Mouse (Mus musculus) liver, embryonic 15.5 days (tissue): ENCODE data around the gene Fam117b. TPM values are rescaled to one million over a fixed set of nuclear protein-coding genes. Genes with fewer than 3 reads are reported as not detected.

Experiments used
- ATAC-seq: fragments of 200-750 bp; cut with Nextera tagmentation; 2 replicates; pipeline ENCODE4 v1.8.0; 2017; ENCODE audit warnings: moderate number of reproducible peaks, mild to moderate bottlenecking, moderate library complexity; ENCODE audit not compliant: insufficient read depth
- H3K27ac ChIP-seq: fragments of 300-500 bp; sonication (generic); replicated peaks from 2 replicates; pipeline ENCODE4 v1.5.1; 2015; ENCODE audit warnings: mild to moderate bottlenecking, inconsistent platforms
- H3K27me3 ChIP-seq: fragments of 300-500 bp; sonication (generic); 2 replicates; pipeline ENCODE4 v1.6.1; 2015; ENCODE audit warnings: mild to moderate bottlenecking, inconsistent platforms
- H3K36me3 ChIP-seq: fragments of 300-500 bp; sonication (generic); replicated peaks from 2 replicates; pipeline ENCODE4 v1.6.1; 2015; ENCODE audit warnings: moderate library complexity, mild to moderate bottlenecking, inconsistent platforms
- H3K4me1 ChIP-seq: fragments of 300-500 bp; sonication (generic); replicated peaks from 2 replicates; pipeline ENCODE4 v1.6.1; 2015; ENCODE audit warnings: inconsistent platforms
- H3K4me2 ChIP-seq: fragments of 300-500 bp; sonication (generic); 2 replicates; pipeline ENCODE4 v1.6.1; 2015; ENCODE audit warnings: moderate library complexity, mild to moderate bottlenecking, inconsistent platforms
- H3K4me3 ChIP-seq: fragments of 300-500 bp; sonication (generic); replicated peaks from 2 replicates; pipeline ENCODE4 v1.5.1; 2015; ENCODE audit warnings: mild to moderate bottlenecking, inconsistent platforms
- H3K9ac ChIP-seq: fragments of 300-500 bp; sonication (generic); 2 replicates; pipeline ENCODE4 v1.6.1; 2015; ENCODE audit warnings: moderate library complexity, mild to moderate bottlenecking, inconsistent platforms
- H3K9me3 ChIP-seq: fragments of 300-500 bp; sonication (generic); replicated peaks from 2 replicates; pipeline ENCODE4 v1.6.1; 2016; ENCODE audit warnings: inconsistent platforms
- WGBS: fragments of 180-500 bp; shearing (Covaris S2); methylation state at CpG from one replicate; pipeline ENCODE4 v1.1.7; 2015; ENCODE audit warnings: mixed read lengths; ENCODE audit not compliant: insufficient replicate concordance; 5-methylcytosine and 5-hydroxymethylcytosine counted together
- polyA plus RNA-seq: library from polyadenylated mRNA; unstranded; fragments of >200 nt; fragmentation: Nextera tagmentation; extraction: Ambion mirVana; gene quantifications from 2 replicates; pipeline ENCODE4 v1.2.1, GENCODE M21; 2015

Gene Fam117b
- polyA plus RNA-seq, 1 experiment from 2014 or later: 1.9 TPM

GRCm38 (mm10) chr1:59932991-59933390, 20.2 kb downstream of the Fam117b start:
- no peak for ATAC-seq
- 84% methylated on average over 2 of the region's 2 CpGs for WGBS
- H3K9ac ChIP-seq: no peak overlapping the region

GRCm38 (mm10) chr1:59941063-59941462, 28.3 kb downstream of the Fam117b start:
- Histone ChIP-seq H3K36me3 (no peaks in the 10 kb centered on the region), H3K9me3 (no peaks in the 10 kb centered on the region), H3K4me3 (no peak overlapping the region), H3K4me2 (no peak overlapping the region), H3K4me1 (peaks cover 27% of the 10 kb centered on the region), H3K27ac (no peak overlapping the region), H3K9ac (no peak overlapping the region), H3K27me3 (no peaks in the 10 kb centered on the region)
- 68% methylated on average over 1 of the region's 1 CpGs for WGBS
- no peak for ATAC-seq

More at GRCm38 (mm10) chr1:59932991-59933390, 20.2 kb downstream of the Fam117b start:
- Histone ChIP-seq H3K27ac (no peak overlapping the region), H3K4me1 (0 out of 2 replicates have a peak, but pooled peaks cover 3% of the 10 kb centered on the region), H3K4me2 (no peak overlapping the region), H3K36me3 (no peaks in the 10 kb centered on the region), H3K9me3 (no peaks in the 10 kb centered on the region), H3K4me3 (no peak overlapping the region), H3K27me3 (no peaks in the 10 kb centered on the region)

GRCm38 (mm10) chr1:59942057-59942790, 29.4 kb downstream of the Fam117b start:
- Histone ChIP-seq H3K4me2 (no peak overlapping the region), H3K36me3 (no peaks in the 10 kb centered on the region), H3K4me3 (no peak overlapping the region), H3K9me3 (no peaks in the 10 kb centered on the region), H3K4me1 (peaks cover 24% of the 10 kb centered on the region), H3K9ac (no peak overlapping the region), H3K27me3 (no peaks in the 10 kb centered on the region), H3K27ac (no peak overlapping the region)
- ATAC-seq: no peak
- 51% methylated on average over 6 of the region's 6 CpGs for WGBS

GRCm38 (mm10) chr1:59943825-59944224, 31.0 kb downstream of the Fam117b start:
- H3K4me1 ChIP-seq: peaks cover 24% of the 10 kb centered on the region
- no peaks in the 10 kb centered on the region for H3K36me3 ChIP-seq
- no peaks in the 10 kb centered on the region for H3K27me3 ChIP-seq
- H3K9ac ChIP-seq: no peak overlapping the region
- no peak for ATAC-seq
- H3K9me3 ChIP-seq: no peaks in the 10 kb centered on the region
- no peak overlapping the region for H3K4me2 ChIP-seq
- 37% methylated on average over 5 of the region's 5 CpGs for WGBS
- H3K27ac ChIP-seq: no peak overlapping the region
- H3K4me3 ChIP-seq: no peak overlapping the region

- no peak for ATAC-seq
- 20% methylated on average over 1 of the region's 1 CpGs for WGBS
- Histone ChIP-seq H3K4me3 (no peak overlapping the region), H3K4me1 (peaks cover 18% of the 10 kb centered on the region), H3K9ac (no peak overlapping the region), H3K36me3 (no peaks in the 10 kb centered on the region), H3K4me2 (no peak overlapping the region), H3K27ac (no peak overlapping the region), H3K9me3 (no peaks in the 10 kb centered on the region), H3K27me3 (no peaks in the 10 kb centered on the region)
These were observed 33.2 kb downstream of the Fam117b start for GRCm38 (mm10) chr1:59945969-59946368.

GRCm38 (mm10) chr1:59947509-59947908, 34.7 kb downstream of the Fam117b start:
- H3K36me3 ChIP-seq: no peaks in the 10 kb centered on the region
- no peak overlapping the region for H3K9ac ChIP-seq
- H3K9me3 ChIP-seq: no peaks in the 10 kb centered on the region
- H3K4me3 ChIP-seq: no peak overlapping the region
- H3K27ac ChIP-seq: no peak overlapping the region
- ATAC-seq: no peak
- WGBS: 74% methylated on average over 4 of the region's 4 CpGs
- peaks cover 16% of the 10 kb centered on the region for H3K4me1 ChIP-seq
- H3K4me2 ChIP-seq: no peak overlapping the region
- no peaks in the 10 kb centered on the region for H3K27me3 ChIP-seq

GRCm38 (mm10) chr1:59957206-59957605, 44.4 kb downstream of the Fam117b start:
- H3K27me3 ChIP-seq: no peaks in the 10 kb centered on the region
- WGBS: 36% methylated on average over 3 of the region's 3 CpGs

GRCm38 (mm10) chr1:59959941-59960340, 47.1 kb downstream of the Fam117b start:
- Histone ChIP-seq H3K4me3 (no peak overlapping the region), H3K4me2 (no peak overlapping the region), H3K9me3 (no peaks in the 10 kb centered on the region), H3K36me3 (0 out of 2 replicates have a peak, but pooled peaks cover 7% of the 10 kb centered on the region), H3K27me3 (no peaks in the 10 kb centered on the region), H3K27ac (no peak overlapping the region), H3K4me1 (peaks cover 10% of the 10 kb centered on the region; the same call in 1 of the 2 replicates), H3K9ac (no peak overlapping the region)
- no peak for ATAC-seq
- WGBS: 35% methylated on average over 1 of the region's 1 CpGs

More at GRCm38 (mm10) chr1:59957206-59957605, 44.4 kb downstream of the Fam117b start:
- no peak for ATAC-seq
- Histone ChIP-seq H3K4me3 (no peak overlapping the region), H3K4me2 (no peak overlapping the region), H3K9ac (no peak overlapping the region), H3K4me1 (peaks cover 10% of the 10 kb centered on the region; the same call in 1 of the 2 replicates), H3K9me3 (no peaks in the 10 kb centered on the region), H3K36me3 (0 out of 2 replicates have a peak, but pooled peaks cover 6% of the 10 kb centered on the region), H3K27ac (no peak overlapping the region)

- no peak overlapping the region for H3K27ac ChIP-seq
- no peaks in the 10 kb centered on the region for H3K4me1 ChIP-seq
- WGBS: 71% methylated on average over 6 of the region's 6 CpGs
- 0 out of 2 replicates have a peak, but pooled peaks cover 13% of the 10 kb centered on the region for H3K36me3 ChIP-seq
- H3K9ac ChIP-seq: no peak overlapping the region
- no peak overlapping the region for H3K4me2 ChIP-seq
- no peak overlapping the region for H3K4me3 ChIP-seq
- no peak for ATAC-seq
- H3K27me3 ChIP-seq: no peaks in the 10 kb centered on the region
- no peaks in the 10 kb centered on the region for H3K9me3 ChIP-seq
These were observed 53.5 kb downstream of the Fam117b start for GRCm38 (mm10) chr1:59966171-59966785.

- WGBS: 73% methylated on average over 4 of the region's 4 CpGs
- Histone ChIP-seq H3K36me3 (0 out of 2 replicates have a peak, but pooled peaks cover 9% of the 10 kb centered on the region), H3K9me3 (no peaks in the 10 kb centered on the region), H3K27ac (no peak overlapping the region), H3K9ac (no peak overlapping the region), H3K27me3 (no peaks in the 10 kb centered on the region), H3K4me2 (no peak overlapping the region), H3K4me1 (no peaks in the 10 kb centered on the region), H3K4me3 (no peak overlapping the region)
- ATAC-seq: no peak
These were observed 54.5 kb downstream of the Fam117b start for GRCm38 (mm10) chr1:59967291-59967690.

- Histone ChIP-seq H3K27ac (no peak overlapping the region), H3K27me3 (no peaks in the 10 kb centered on the region), H3K9me3 (no peaks in the 10 kb centered on the region), H3K9ac (no peak overlapping the region), H3K36me3 (peaks cover 11% of the 10 kb centered on the region), H3K4me1 (no peaks in the 10 kb centered on the region), H3K4me2 (no peak overlapping the region), H3K4me3 (no peak overlapping the region)
- ATAC-seq: no peak
These were observed 73.8 kb downstream of the Fam117b start for GRCm38 (mm10) chr1:59986626-59987025.
